Mouse (Mus musculus): ENCODE measurements at regions not wholly inside any gene's neighbourhood (a gene's known extent, or its start where the extent isn't known, plus 50 kb on each side); places are given as distances from the start of the nearest gene placed in this dataset.

DNA sequence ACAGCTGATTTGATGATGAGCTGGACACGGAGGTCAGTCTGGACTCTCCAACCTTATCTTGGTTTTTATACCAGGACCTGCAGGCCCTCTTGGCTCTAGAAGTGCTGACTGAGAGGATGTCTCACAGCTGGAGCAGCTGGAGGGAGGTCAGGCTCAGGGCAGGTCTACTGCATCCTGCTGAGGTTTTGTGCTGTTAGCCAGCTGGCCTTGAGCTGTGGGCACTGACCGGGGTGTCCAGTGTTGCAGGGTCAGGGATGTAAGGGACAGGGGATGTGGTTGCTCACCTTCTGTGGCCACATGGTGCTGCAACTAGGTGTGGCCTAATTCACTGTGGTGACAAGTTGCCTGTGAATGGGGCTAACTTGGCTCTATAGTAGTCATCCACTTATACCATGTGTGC is 211.0 kb upstream of the Eef2kmt start:
- Histone ChIP-seq H3K27ac (ENCODE audit: insufficient read depth, low read depth, low read length, poor library complexity, severe bottlenecking) (no peak overlapping the region), H3K36me3 (ENCODE audit: control insufficient read depth, insufficient read depth, low read length, poor library complexity, severe bottlenecking) (no peaks in the 10 kb centered on the region), H3K9me3 (ENCODE audit: control insufficient read depth, insufficient read depth, low read depth, low read length) (no peaks in the 10 kb centered on the region), H3K4me3 (ENCODE audit: insufficient read depth in 1 of 2, low read depth in 1 of 2, low read length in 2 of 2, poor library complexity in 1 of 2, severe bottlenecking in 1 of 2) (no peak overlapping the region), H3K9ac (ENCODE audit: insufficient read depth, low read depth, low read length, poor library complexity, severe bottlenecking) (no peak overlapping the region), H3K4me1 (ENCODE audit: control insufficient read depth in 2 of 2, insufficient read depth in 2 of 2, low read length in 2 of 2, poor library complexity in 1 of 2) (no peaks in the 10 kb centered on the region)
- DNase-seq (ENCODE audit: low read depth, low spot score), result no peak
- in situ Hi-C loops (cut with MboI; ENCODE audit: low sequenced_read_pairs in 2 of 2, unreplicated experiment in 2 of 2), result loop anchor here in 1 of 2 experiments (10.0 kb wide), 1 partner anchor 162 kb away; no protein-coding TSS in a partner anchor
- TF ChIP-seq ZNF384 (IDR thresholded peaks at IDR 0.05; ENCODE audit: low read depth, low read length) (no peak), HCFC1 (IDR thresholded peaks at IDR 0.05; ENCODE audit: borderline replicate concordance, insufficient read depth, low read length) (no peak), MAFK (IDR thresholded peaks at IDR 0.05; ENCODE audit: insufficient read depth, low read depth, low read length) (no peak), ZC3H11A (IDR thresholded peaks at IDR 0.05; ENCODE audit: borderline replicate concordance, low read depth, low read length) (no peak), CHD2 (IDR thresholded peaks at IDR 0.05; ENCODE audit: low read depth, low read length) (no peak)

- TF ChIP-seq HCFC1 (IDR thresholded peaks at IDR 0.05; ENCODE audit: borderline replicate concordance, insufficient read depth, low read length), result no peak
- TF ChIP-seq MAFK (IDR thresholded peaks at IDR 0.05; ENCODE audit: insufficient read depth, low read depth, low read length), result no peak
- no peak for TF ChIP-seq CHD2 (IDR thresholded peaks at IDR 0.05; ENCODE audit: low read depth, low read length)
- no peak for TF ChIP-seq ZC3H11A (IDR thresholded peaks at IDR 0.05; ENCODE audit: borderline replicate concordance, low read depth, low read length)
- TF ChIP-seq ZNF384 (IDR thresholded peaks at IDR 0.05; ENCODE audit: low read depth, low read length), result no peak
- Histone ChIP-seq H3K9ac (ENCODE audit: insufficient read depth, low read depth, low read length, poor library complexity, severe bottlenecking) (no peak overlapping the region), H3K4me1 (ENCODE audit: control insufficient read depth in 2 of 2, insufficient read depth in 2 of 2, low read length in 2 of 2, poor library complexity in 1 of 2) (no peaks in the 10 kb centered on the region), H3K4me3 (ENCODE audit: insufficient read depth in 1 of 2, low read depth in 1 of 2, low read length in 2 of 2, poor library complexity in 1 of 2, severe bottlenecking in 1 of 2) (no peak overlapping the region), H3K9me3 (ENCODE audit: control insufficient read depth, insufficient read depth, low read depth, low read length) (no peaks in the 10 kb centered on the region), H3K27ac (ENCODE audit: insufficient read depth, low read depth, low read length, poor library complexity, severe bottlenecking) (no peak overlapping the region), H3K36me3 (ENCODE audit: control insufficient read depth, insufficient read depth, low read length, poor library complexity, severe bottlenecking) (no peaks in the 10 kb centered on the region)
- in situ Hi-C loops (cut with MboI; ENCODE audit: low sequenced_read_pairs in 2 of 2, unreplicated experiment in 2 of 2), result no loop called here
- no peak for DNase-seq (ENCODE audit: low read depth, low spot score)
Observed at GRCm38 (mm10) chr16:5455352-5455965, 199.7 kb upstream of the Eef2kmt start.

GRCm38 (mm10) chr16:5454243-5454642 is 198.5 kb upstream of the Eef2kmt start:
- no peaks in the 10 kb centered on the region for H3K4me1 ChIP-seq (ENCODE audit: control insufficient read depth in 2 of 2, insufficient read depth in 2 of 2, low read length in 2 of 2, poor library complexity in 1 of 2)
- no peak overlapping the region for H3K27ac ChIP-seq (ENCODE audit: insufficient read depth, low read depth, low read length, poor library complexity, severe bottlenecking)
- H3K36me3 ChIP-seq (ENCODE audit: control insufficient read depth, insufficient read depth, low read length, poor library complexity, severe bottlenecking), result no peaks in the 10 kb centered on the region
- no peaks in the 10 kb centered on the region for H3K9me3 ChIP-seq (ENCODE audit: control insufficient read depth, insufficient read depth, low read depth, low read length)
- H3K4me3 ChIP-seq (ENCODE audit: insufficient read depth in 1 of 2, low read depth in 1 of 2, low read length in 2 of 2, poor library complexity in 1 of 2, severe bottlenecking in 1 of 2), result no peak overlapping the region
- H3K9ac ChIP-seq (ENCODE audit: insufficient read depth, low read depth, low read length, poor library complexity, severe bottlenecking), result no peak overlapping the region
- no peak for DNase-seq (ENCODE audit: low read depth, low spot score)
- TF ChIP-seq MAFK (IDR thresholded peaks at IDR 0.05; ENCODE audit: insufficient read depth, low read depth, low read length), result no peak
- no peak for TF ChIP-seq ZC3H11A (IDR thresholded peaks at IDR 0.05; ENCODE audit: borderline replicate concordance, low read depth, low read length)
- no peak for TF ChIP-seq ZNF384 (IDR thresholded peaks at IDR 0.05; ENCODE audit: low read depth, low read length)
- no peak for TF ChIP-seq CHD2 (IDR thresholded peaks at IDR 0.05; ENCODE audit: low read depth, low read length)
- TF ChIP-seq HCFC1 (IDR thresholded peaks at IDR 0.05; ENCODE audit: borderline replicate concordance, insufficient read depth, low read length), result no peak
- in situ Hi-C loops (cut with MboI; ENCODE audit: low sequenced_read_pairs in 2 of 2, unreplicated experiment in 2 of 2), result no loop called here

GRCm38 (mm10) chr16:5452971-5453370 is 197.2 kb upstream of the Eef2kmt start:
- in situ Hi-C loops (cut with MboI; ENCODE audit: low sequenced_read_pairs in 2 of 2, unreplicated experiment in 2 of 2), result no loop called here
- H3K27ac ChIP-seq (ENCODE audit: insufficient read depth, low read depth, low read length, poor library complexity, severe bottlenecking), result no peak overlapping the region
- DNase-seq (ENCODE audit: low read depth, low spot score), result no peak

More at GRCm38 (mm10) chr16:5452971-5453370, 197.2 kb upstream of the Eef2kmt start:
- Histone ChIP-seq H3K4me3 (ENCODE audit: insufficient read depth in 1 of 2, low read depth in 1 of 2, low read length in 2 of 2, poor library complexity in 1 of 2, severe bottlenecking in 1 of 2) (no peak overlapping the region), H3K9ac (ENCODE audit: insufficient read depth, low read depth, low read length, poor library complexity, severe bottlenecking) (no peak overlapping the region), H3K9me3 (ENCODE audit: control insufficient read depth, insufficient read depth, low read depth, low read length) (no peaks in the 10 kb centered on the region), H3K36me3 (ENCODE audit: control insufficient read depth, insufficient read depth, low read length, poor library complexity, severe bottlenecking) (no peaks in the 10 kb centered on the region), H3K4me1 (ENCODE audit: control insufficient read depth in 2 of 2, insufficient read depth in 2 of 2, low read length in 2 of 2, poor library complexity in 1 of 2) (no peaks in the 10 kb centered on the region)
- TF ChIP-seq ZNF384 (IDR thresholded peaks at IDR 0.05; ENCODE audit: low read depth, low read length) (no peak), ZC3H11A (IDR thresholded peaks at IDR 0.05; ENCODE audit: borderline replicate concordance, low read depth, low read length) (no peak), CHD2 (IDR thresholded peaks at IDR 0.05; ENCODE audit: low read depth, low read length) (no peak), MAFK (IDR thresholded peaks at IDR 0.05; ENCODE audit: insufficient read depth, low read depth, low read length) (no peak), HCFC1 (IDR thresholded peaks at IDR 0.05; ENCODE audit: borderline replicate concordance, insufficient read depth, low read length) (no peak)

Measured in ES-E14 (cell line).